Mouse (Mus musculus) neural tube, embryonic 13.5 days (tissue): ENCODE measurements around the gene Gm13289. TPM values are rescaled to one million over a fixed set of nuclear protein-coding genes. Genes with fewer than 3 reads are reported as not detected.

ENCODE experiments used
- polyA plus RNA-seq: library from polyadenylated mRNA; unstranded; fragments of >200 nt; fragmentation: Nextera tagmentation; extraction: Ambion mirVana; gene quantifications from 2 replicates; pipeline ENCODE4 v1.2.1, GENCODE M21; 2015

Gm13289 gene
- polyA plus RNA-seq, 1 experiment from 2014 or later = not detected

Other genes starting within 250 kb of the Gm13289 start
- gene Ifna15, start 218.7 kb upstream of the Gm13289 start, polyA plus RNA-seq = not detected in 2 replicates
- not detected in 2 replicates for gene Ifna14, start 205.1 kb upstream of the Gm13289 start, polyA plus RNA-seq
- not detected in 2 replicates for gene Ifna9, start 184.5 kb upstream of the Gm13289 start, polyA plus RNA-seq
- not detected in 2 replicates for gene Ifna12, start 173.5 kb upstream of the Gm13289 start, polyA plus RNA-seq
- not detected in 2 replicates for gene C87499, start 142.5 kb upstream of the Gm13289 start, polyA plus RNA-seq
- gene Ifna13, start 132.5 kb upstream of the Gm13289 start, polyA plus RNA-seq = not detected in 2 replicates
- gene Ifna16, start 100.0 kb upstream of the Gm13289 start, polyA plus RNA-seq = not detected in 2 replicates
- gene Ifna2, start 93.0 kb upstream of the Gm13289 start, polyA plus RNA-seq = not detected in 2 replicates
- not detected in 2 replicates for gene Ifnab, start 85.6 kb upstream of the Gm13289 start, polyA plus RNA-seq
- 1.3 and 1.5 TPM in 2 replicates for gene Gm26566, start 55.1 kb upstream of the Gm13289 start, polyA plus RNA-seq
- gene Klhl9, start 54.5 kb upstream of the Gm13289 start, polyA plus RNA-seq = 126 and 128 TPM in 2 replicates
- not detected in 2 replicates for gene Gm13271, start 22.1 kb upstream of the Gm13289 start, polyA plus RNA-seq
- not detected in 2 replicates for gene Gm13283, start 16.8 kb upstream of the Gm13289 start, polyA plus RNA-seq
- gene Gm13290, start 3.1 kb upstream of the Gm13289 start, polyA plus RNA-seq = not detected in 2 replicates
- not detected in 2 replicates for gene Gm13272, start 2.9 kb downstream of the Gm13289 start, polyA plus RNA-seq
- not detected in 2 replicates for gene Ifnz, start 5.2 kb downstream of the Gm13289 start, polyA plus RNA-seq
- not detected in 2 replicates for gene Gm13276, start 8.8 kb downstream of the Gm13289 start, polyA plus RNA-seq
- not detected in 2 replicates for gene Gm13277, start 11.7 kb downstream of the Gm13289 start, polyA plus RNA-seq
- gene Gm13278, start 14.6 kb downstream of the Gm13289 start, polyA plus RNA-seq = not detected in 2 replicates
- not detected in 2 replicates for gene Gm13275, start 17.6 kb downstream of the Gm13289 start, polyA plus RNA-seq
- not detected in 2 replicates for gene Gm13279, start 20.5 kb downstream of the Gm13289 start, polyA plus RNA-seq
- gene Gm13285, start 22.7 kb downstream of the Gm13289 start, polyA plus RNA-seq = 0.32 TPM in 1 of 2 replicates, not detected in the other
- not detected in 2 replicates for gene Gm13287, start 26.3 kb downstream of the Gm13289 start, polyA plus RNA-seq
- gene Gm13288, start 28.6 kb downstream of the Gm13289 start, polyA plus RNA-seq = not detected in 2 replicates
- gene Ifna7, start 39.3 kb downstream of the Gm13289 start, polyA plus RNA-seq = not detected in 2 replicates
- gene Ifna11, start 43.0 kb downstream of the Gm13289 start, polyA plus RNA-seq = not detected in 2 replicates
- gene Ifna6, start 50.5 kb downstream of the Gm13289 start, polyA plus RNA-seq = not detected in 2 replicates
- not detected in 2 replicates for gene Ifna5, start 58.6 kb downstream of the Gm13289 start, polyA plus RNA-seq
- gene Ifna4, start 64.9 kb downstream of the Gm13289 start, polyA plus RNA-seq = not detected in 2 replicates
- not detected in 2 replicates for gene Ifna1, start 73.2 kb downstream of the Gm13289 start, polyA plus RNA-seq
- gene Ifne, start 103.3 kb downstream of the Gm13289 start, polyA plus RNA-seq = not detected in 2 replicates